Mouse (Mus musculus): ENCODE data around the gene Atp8b4. TPM values are rescaled to one million over a fixed set of nuclear protein-coding genes. Genes with fewer than 3 reads are reported as not detected.

Atp8b4 gene
- polyA plus RNA-seq, 1 experiment from 2014 or later = 2.1 TPM

- 86% methylated on average over 8 of the region's 8 CpGs for WGBS
- Histone ChIP-seq H3K4me3 (ENCODE audit: low read depth, low read length) (no peak overlapping the region), H3K4me1 (ENCODE audit: control insufficient read depth, insufficient read depth, low read length) (no peaks in the 10 kb centered on the region), H3K36me3 (replicated peaks; ENCODE audit: control insufficient read depth, insufficient read depth, low read depth, low read length) (no peaks in the 10 kb centered on the region), H3K4me2 (ENCODE audit: low read depth, low read length) (no peak overlapping the region), H3K27ac (replicated peaks; ENCODE audit: low read depth, low read length) (no peak overlapping the region), H3K9me3 (replicated peaks; ENCODE audit: control insufficient read depth, low read length) (no peaks in the 10 kb centered on the region), H3K27me3 (ENCODE audit: control insufficient read depth, insufficient read depth, low read length) (no peaks in the 10 kb centered on the region), H3K9ac (replicated peaks; ENCODE audit: low read length) (no peak overlapping the region)
- ATAC-seq (replicated peaks; ENCODE audit: insufficient number of reproducible peaks, low FRiP score, low TSS enrichment, low read depth) (no peak), DNase-seq (ENCODE audit: low spot score) (no peak)
Measured at GRCm38 (mm10) chr2:126493306-126493705, 7.2 kb downstream of the Atp8b4 start.

DNA sequence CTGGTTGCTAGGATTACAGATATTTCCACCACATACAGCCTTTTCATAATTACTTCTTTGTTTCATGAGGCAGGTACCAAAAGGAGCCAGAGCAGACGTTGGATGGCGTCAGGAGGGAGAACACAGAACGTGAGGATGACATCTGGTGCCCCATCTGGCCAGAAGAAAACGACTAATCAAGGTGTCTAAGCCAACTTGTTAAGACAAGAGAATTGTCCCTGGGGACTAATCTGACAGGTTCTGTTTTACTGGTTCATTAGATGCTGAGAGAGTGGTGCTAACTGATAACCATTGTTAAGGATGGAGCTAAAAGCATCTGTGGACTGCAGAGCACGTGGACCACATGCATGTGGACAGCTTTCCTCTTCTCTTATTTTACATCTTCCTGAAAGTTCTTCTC is 7.8 kb downstream of the Atp8b4 start:
- H3K9ac ChIP-seq (replicated peaks; ENCODE audit: low read length) = no peak overlapping the region
- no peak overlapping the region for H3K27ac ChIP-seq (replicated peaks; ENCODE audit: low read depth, low read length)
- no peaks in the 10 kb centered on the region for H3K27me3 ChIP-seq (ENCODE audit: control insufficient read depth, insufficient read depth, low read length)
- WGBS = 65% methylated on average over 5 of the region's 5 CpGs
- no peaks in the 10 kb centered on the region for H3K9me3 ChIP-seq (replicated peaks; ENCODE audit: control insufficient read depth, low read length)
- ATAC-seq (replicated peaks; ENCODE audit: insufficient number of reproducible peaks, low FRiP score, low TSS enrichment, low read depth) (no peak), DNase-seq (ENCODE audit: low spot score) (no peak)
- no peak overlapping the region for H3K4me3 ChIP-seq (ENCODE audit: low read depth, low read length)
- H3K4me1 ChIP-seq (ENCODE audit: control insufficient read depth, insufficient read depth, low read length) = no peaks in the 10 kb centered on the region
- no peaks in the 10 kb centered on the region for H3K36me3 ChIP-seq (replicated peaks; ENCODE audit: control insufficient read depth, insufficient read depth, low read depth, low read length)
- H3K4me2 ChIP-seq (ENCODE audit: low read depth, low read length) = no peak overlapping the region

- no peaks in the 10 kb centered on the region for H3K4me1 ChIP-seq (ENCODE audit: control insufficient read depth, insufficient read depth, low read length)
- H3K9me3 ChIP-seq (replicated peaks; ENCODE audit: control insufficient read depth, low read length) = no peaks in the 10 kb centered on the region
- H3K27ac ChIP-seq (replicated peaks; ENCODE audit: low read depth, low read length) = no peak overlapping the region
- H3K27me3 ChIP-seq (ENCODE audit: control insufficient read depth, insufficient read depth, low read length) = no peaks in the 10 kb centered on the region
- DNase-seq (ENCODE audit: low spot score) = no peak
- no peak overlapping the region for H3K4me2 ChIP-seq (ENCODE audit: low read depth, low read length)
- 86% methylated on average over 4 of the region's 4 CpGs for WGBS
- ATAC-seq (replicated peaks; ENCODE audit: insufficient number of reproducible peaks, low FRiP score, low TSS enrichment, low read depth) = no peak
- no peak overlapping the region for H3K9ac ChIP-seq (replicated peaks; ENCODE audit: low read length)
- H3K36me3 ChIP-seq (replicated peaks; ENCODE audit: control insufficient read depth, insufficient read depth, low read depth, low read length) = no peaks in the 10 kb centered on the region
- H3K4me3 ChIP-seq (ENCODE audit: low read depth, low read length) = no peak overlapping the region
Measured at GRCm38 (mm10) chr2:126491446-126491845, 9.0 kb downstream of the Atp8b4 start.

DNA sequence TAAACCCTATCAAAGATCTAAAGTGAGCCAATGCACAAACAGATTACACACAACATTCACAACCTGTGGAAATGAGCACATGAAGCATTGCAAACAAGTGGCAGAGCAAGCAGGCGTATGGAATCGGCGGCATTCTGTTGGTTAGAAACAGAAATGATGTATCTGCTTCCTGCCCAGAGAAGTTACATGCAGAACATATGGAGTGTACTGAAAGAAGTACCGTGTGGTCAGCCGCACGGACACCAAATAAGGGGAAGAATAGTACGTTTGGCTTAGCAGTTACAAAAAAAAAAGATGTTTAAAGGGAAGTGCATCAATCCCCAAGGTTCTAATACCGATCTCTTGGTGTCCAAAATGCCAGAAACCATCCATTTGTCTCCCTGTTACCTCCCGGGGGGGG is 9.9 kb downstream of the Atp8b4 start:
- H3K4me2 ChIP-seq (ENCODE audit: low read depth, low read length) = no peak overlapping the region
- no peak overlapping the region for H3K4me3 ChIP-seq (ENCODE audit: low read depth, low read length)
- no peak overlapping the region for H3K9ac ChIP-seq (replicated peaks; ENCODE audit: low read length)
- no peaks in the 10 kb centered on the region for H3K27me3 ChIP-seq (ENCODE audit: control insufficient read depth, insufficient read depth, low read length)
- 85% methylated on average over 9 of the region's 9 CpGs for WGBS
- H3K27ac ChIP-seq (replicated peaks; ENCODE audit: low read depth, low read length) = no peak overlapping the region
- ATAC-seq (replicated peaks; ENCODE audit: insufficient number of reproducible peaks, low FRiP score, low TSS enrichment, low read depth) (no peak), DNase-seq (ENCODE audit: low spot score) (no peak)
- H3K4me1 ChIP-seq (ENCODE audit: control insufficient read depth, insufficient read depth, low read length) = no peaks in the 10 kb centered on the region
- no peaks in the 10 kb centered on the region for H3K36me3 ChIP-seq (replicated peaks; ENCODE audit: control insufficient read depth, insufficient read depth, low read depth, low read length)
- no peaks in the 10 kb centered on the region for H3K9me3 ChIP-seq (replicated peaks; ENCODE audit: control insufficient read depth, low read length)

GRCm38 (mm10) chr2:126485262-126486017 is 15.0 kb downstream of the Atp8b4 start:
- Histone ChIP-seq H3K36me3 (replicated peaks; ENCODE audit: control insufficient read depth, insufficient read depth, low read depth, low read length) (no peaks in the 10 kb centered on the region), H3K4me1 (ENCODE audit: control insufficient read depth, insufficient read depth, low read length) (no peaks in the 10 kb centered on the region), H3K9me3 (replicated peaks; ENCODE audit: control insufficient read depth, low read length) (no peaks in the 10 kb centered on the region), H3K27ac (replicated peaks; ENCODE audit: low read depth, low read length) (no peak overlapping the region), H3K4me2 (ENCODE audit: low read depth, low read length) (no peak overlapping the region), H3K4me3 (ENCODE audit: low read depth, low read length) (no peak overlapping the region), H3K27me3 (ENCODE audit: control insufficient read depth, insufficient read depth, low read length) (no peaks in the 10 kb centered on the region), H3K9ac (replicated peaks; ENCODE audit: low read length) (no peak overlapping the region)
- DNase-seq (ENCODE audit: low spot score) (no peak), ATAC-seq (replicated peaks; ENCODE audit: insufficient number of reproducible peaks, low FRiP score, low TSS enrichment, low read depth) (no peak)
- WGBS = 87% methylated on average over 11 of the region's 11 CpGs

DNA sequence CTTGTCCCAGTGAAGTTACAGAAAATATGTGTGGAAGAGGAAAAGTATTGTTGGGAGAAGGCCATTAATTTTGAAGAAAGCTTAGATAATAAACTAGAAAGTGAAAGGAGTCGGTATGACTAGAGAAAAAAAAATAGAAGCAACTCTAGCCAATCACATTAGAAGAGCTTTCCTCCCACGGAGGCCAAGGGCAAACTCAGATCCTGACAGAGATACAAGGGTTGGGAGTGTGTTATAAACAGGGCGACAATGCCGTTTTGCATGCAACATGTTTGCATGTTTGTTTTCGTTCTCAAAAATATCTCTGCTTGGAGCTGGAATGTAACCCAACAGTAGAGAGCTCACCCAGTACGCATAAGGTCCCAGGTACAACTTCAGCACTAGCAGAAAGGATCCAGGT is 17.1 kb downstream of the Atp8b4 start:
- H3K36me3 ChIP-seq (replicated peaks; ENCODE audit: control insufficient read depth, insufficient read depth, low read depth, low read length) = no peaks in the 10 kb centered on the region
- H3K27ac ChIP-seq (replicated peaks; ENCODE audit: low read depth, low read length) = no peak overlapping the region
- DNase-seq (ENCODE audit: low spot score) (no peak), ATAC-seq (replicated peaks; ENCODE audit: insufficient number of reproducible peaks, low FRiP score, low TSS enrichment, low read depth) (no peak)
- WGBS = 81% methylated on average over 6 of the region's 6 CpGs
- H3K4me3 ChIP-seq (ENCODE audit: low read depth, low read length) = no peak overlapping the region
- H3K9ac ChIP-seq (replicated peaks; ENCODE audit: low read length) = no peak overlapping the region
- H3K27me3 ChIP-seq (ENCODE audit: control insufficient read depth, insufficient read depth, low read length) = no peaks in the 10 kb centered on the region
- H3K9me3 ChIP-seq (replicated peaks; ENCODE audit: control insufficient read depth, low read length) = no peaks in the 10 kb centered on the region
- no peak overlapping the region for H3K4me2 ChIP-seq (ENCODE audit: low read depth, low read length)
- H3K4me1 ChIP-seq (ENCODE audit: control insufficient read depth, insufficient read depth, low read length) = no peaks in the 10 kb centered on the region

DNA sequence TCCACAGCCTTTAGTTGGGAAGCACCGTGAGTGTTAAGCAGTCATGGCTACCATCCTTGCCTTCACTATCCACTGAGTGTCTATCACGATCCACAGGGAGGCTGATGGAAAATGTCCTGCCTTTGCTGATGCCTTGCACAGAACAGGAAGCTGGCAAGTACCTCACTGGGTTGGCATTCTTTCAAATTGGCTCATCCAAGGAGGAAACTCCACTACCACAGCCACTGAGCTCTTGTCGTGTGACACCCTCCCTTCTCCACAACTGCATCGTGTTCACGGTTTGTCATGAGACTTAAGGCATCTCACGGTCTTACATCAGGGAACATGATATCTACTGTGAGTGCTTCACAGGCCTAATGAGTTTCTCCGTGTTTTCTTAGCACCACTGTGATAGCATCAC is 22.9 kb downstream of the Atp8b4 start:
- Histone ChIP-seq H3K9me3 (replicated peaks; ENCODE audit: control insufficient read depth, low read length) (no peaks in the 10 kb centered on the region), H3K27ac (replicated peaks; ENCODE audit: low read depth, low read length) (no peak overlapping the region), H3K9ac (replicated peaks; ENCODE audit: low read length) (no peak overlapping the region), H3K4me3 (ENCODE audit: low read depth, low read length) (no peak overlapping the region), H3K36me3 (replicated peaks; ENCODE audit: control insufficient read depth, insufficient read depth, low read depth, low read length) (no peaks in the 10 kb centered on the region), H3K27me3 (ENCODE audit: control insufficient read depth, insufficient read depth, low read length) (no peaks in the 10 kb centered on the region), H3K4me1 (ENCODE audit: control insufficient read depth, insufficient read depth, low read length) (no peaks in the 10 kb centered on the region), H3K4me2 (ENCODE audit: low read depth, low read length) (no peak overlapping the region)
- DNase-seq (ENCODE audit: low spot score) = no peak
- no peak for ATAC-seq (replicated peaks; ENCODE audit: insufficient number of reproducible peaks, low FRiP score, low TSS enrichment, low read depth)
- 87% methylated on average over 7 of the region's 7 CpGs for WGBS

DNA sequence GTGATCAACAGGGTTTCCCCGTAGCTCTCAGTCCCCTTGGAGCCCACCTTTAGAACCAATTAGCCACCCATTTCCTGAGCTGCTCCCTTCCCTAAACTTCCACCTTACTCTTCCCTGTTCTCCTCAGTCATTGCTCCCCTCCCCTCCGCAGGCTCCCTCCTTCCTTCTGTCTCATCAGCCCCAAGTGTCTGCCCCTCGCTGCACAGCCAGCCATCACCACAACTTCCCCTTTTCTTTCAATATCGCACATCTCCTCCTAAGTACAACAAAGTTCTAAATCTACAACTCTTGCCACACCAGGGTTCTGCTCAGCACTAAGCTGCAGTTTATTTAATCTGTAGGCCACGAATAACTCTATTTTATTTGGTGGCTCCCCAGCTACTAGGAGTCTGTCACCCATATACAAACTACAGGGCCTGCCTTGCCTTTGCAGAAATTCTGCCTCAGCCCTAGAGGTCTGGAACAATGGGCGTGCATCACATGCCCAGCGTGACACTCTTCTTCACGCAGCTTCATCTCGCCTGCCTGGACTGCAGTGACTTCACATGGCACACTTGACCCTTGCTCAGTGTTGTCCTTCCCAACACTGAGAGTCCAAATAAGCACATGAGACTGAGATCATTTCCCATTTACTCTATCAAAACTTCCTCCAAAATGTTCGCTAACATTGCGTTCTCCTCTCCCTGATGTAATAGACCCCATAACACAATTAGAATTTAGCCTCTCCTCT is 24.6 kb downstream of the Atp8b4 start:
- H3K9me3 ChIP-seq (replicated peaks; ENCODE audit: control insufficient read depth, low read length) = no peaks in the 10 kb centered on the region
- WGBS = 87% methylated on average over 11 of the region's 11 CpGs
- no peaks in the 10 kb centered on the region for H3K27me3 ChIP-seq (ENCODE audit: control insufficient read depth, insufficient read depth, low read length)
- no peaks in the 10 kb centered on the region for H3K4me1 ChIP-seq (ENCODE audit: control insufficient read depth, insufficient read depth, low read length)
- H3K4me3 ChIP-seq (ENCODE audit: low read depth, low read length) = no peak overlapping the region
- H3K36me3 ChIP-seq (replicated peaks; ENCODE audit: control insufficient read depth, insufficient read depth, low read depth, low read length) = no peaks in the 10 kb centered on the region
- DNase-seq (ENCODE audit: low spot score) (no peak), ATAC-seq (replicated peaks; ENCODE audit: insufficient number of reproducible peaks, low FRiP score, low TSS enrichment, low read depth) (no peak)
- H3K4me2 ChIP-seq (ENCODE audit: low read depth, low read length) = no peak overlapping the region
- H3K9ac ChIP-seq (replicated peaks; ENCODE audit: low read length) = no peak overlapping the region
- no peak overlapping the region for H3K27ac ChIP-seq (replicated peaks; ENCODE audit: low read depth, low read length)
